Mouse (Mus musculus): ENCODE measurements around the gene Poc5. TPM values are rescaled to one million over a fixed set of nuclear protein-coding genes. Genes with fewer than 3 reads are reported as not detected.

Gene Poc5
- 15.8 and 23.3 TPM in 2 replicates for polyA plus RNA-seq (2015; fragmentation: Nextera tagmentation; extraction: Ambion mirVana)

GRCm38 (mm10) chr13:96388042-96388888 is at the start of gene Poc5:
Gene Poc5 (plus strand): TSS chr13:96388294.
- peak; percentile 99 for DNase-seq (ENCODE audit: low spot score)

- no peak for DNase-seq (ENCODE audit: low spot score)
Measured at GRCm38 (mm10) chr13:96341461-96341860, 46.6 kb upstream of the Poc5 start.

- no peak for DNase-seq (ENCODE audit: low spot score)
Measured at GRCm38 (mm10) chr13:96344778-96345177, 43.3 kb upstream of the Poc5 start.

GRCm38 (mm10) chr13:96346581-96346980 is 41.5 kb upstream of the Poc5 start:
- DNase-seq (ENCODE audit: low spot score), result no peak

- no peak for DNase-seq (ENCODE audit: low spot score)
Measured at GRCm38 (mm10) chr13:96350207-96350606, 37.9 kb upstream of the Poc5 start.

GRCm38 (mm10) chr13:96351264-96351663 is 36.8 kb upstream of the Poc5 start:
- no peak for DNase-seq (ENCODE audit: low spot score)

GRCm38 (mm10) chr13:96375519-96375918 is 12.6 kb upstream of the Poc5 start:
- DNase-seq (ENCODE audit: low spot score), result no peak

- DNase-seq (ENCODE audit: low spot score), result no peak
Measured at GRCm38 (mm10) chr13:96376871-96377270, 11.2 kb upstream of the Poc5 start.

- DNase-seq (ENCODE audit: low spot score), result no peak
Measured at GRCm38 (mm10) chr13:96377883-96378282, 10.2 kb upstream of the Poc5 start.

GRCm38 (mm10) chr13:96389301-96389700 is 1.2 kb downstream of the Poc5 start:
- no peak for DNase-seq (ENCODE audit: low spot score)

GRCm38 (mm10) chr13:96401251-96401650 is 13.2 kb downstream of the Poc5 start:
- DNase-seq (ENCODE audit: low spot score), result no peak

GRCm38 (mm10) chr13:96405518-96405917 is 17.4 kb downstream of the Poc5 start:
- no peak for DNase-seq (ENCODE audit: low spot score)

- peak; percentile 2 for DNase-seq (ENCODE audit: low spot score)
Measured at GRCm38 (mm10) chr13:96407040-96407439, 18.9 kb downstream of the Poc5 start.

- DNase-seq (ENCODE audit: low spot score), result no peak
Measured at GRCm38 (mm10) chr13:96408786-96409185, 20.7 kb downstream of the Poc5 start.

GRCm38 (mm10) chr13:96414384-96414783 is 26.3 kb downstream of the Poc5 start:
- DNase-seq (ENCODE audit: low spot score), result no peak

GRCm38 (mm10) chr13:96416380-96416779 is 28.3 kb downstream of the Poc5 start:
- no peak for DNase-seq (ENCODE audit: low spot score)

GRCm38 (mm10) chr13:96417261-96417813 is 29.2 kb downstream of the Poc5 start:
- no peak for DNase-seq (ENCODE audit: low spot score)

GRCm38 (mm10) chr13:96418487-96418886 is 30.4 kb downstream of the Poc5 start:
- no peak for DNase-seq (ENCODE audit: low spot score)

GRCm38 (mm10) chr13:96421230-96421629 is 33.1 kb downstream of the Poc5 start:
- no peak for DNase-seq (ENCODE audit: low spot score)

GRCm38 (mm10) chr13:96424496-96425274 is 36.6 kb downstream of the Poc5 start:
- DNase-seq (ENCODE audit: low spot score), result no peak

GRCm38 (mm10) chr13:96426044-96426443 is 38.0 kb downstream of the Poc5 start:
- no peak for DNase-seq (ENCODE audit: low spot score)

GRCm38 (mm10) chr13:96428531-96428930 is 40.4 kb downstream of the Poc5 start:
- DNase-seq (ENCODE audit: low spot score), result no peak

Measured in thymus, postnatal 0 days (tissue).